Mouse (Mus musculus) liver, embryonic 13.5 days (tissue): ENCODE results near the gene Sptbn4. TPM values are rescaled to one million over a fixed set of nuclear protein-coding genes. Genes with fewer than 3 reads are reported as not detected.
A peak's percentile ranks its signal among the peaks of the same experiment; 100 is the strongest.

Source experiments
- ATAC-seq: fragments of 200-750 bp; cut with Nextera tagmentation; 2 replicates; pipeline ENCODE4 v1.8.0; 2017; ENCODE audit warnings: low read depth, mild to moderate bottlenecking, moderate number of reproducible peaks, moderate library complexity
- DNase-seq: peaks from one replicate; pipeline ENCODE4 v3.0.0; 2022
- H3K27ac ChIP-seq: fragments of 300-500 bp; sonication (generic); 2 replicates; pipeline ENCODE4 v1.5.1; 2015; ENCODE audit warnings: moderate library complexity, mild to moderate bottlenecking, inconsistent platforms
- H3K27me3 ChIP-seq: fragments of 300-500 bp; sonication (generic); 2 replicates; pipeline ENCODE4 v1.6.1; 2015; ENCODE audit warnings: mild to moderate bottlenecking, inconsistent platforms
- H3K36me3 ChIP-seq: fragments of 300-500 bp; sonication (generic); 2 replicates; pipeline ENCODE4 v1.6.1; 2015; ENCODE audit warnings: mild to moderate bottlenecking, inconsistent platforms
- H3K4me1 ChIP-seq: fragments of 300-500 bp; sonication (generic); replicated peaks from 2 replicates; pipeline ENCODE4 v1.6.1; 2015; ENCODE audit warnings: inconsistent platforms
- H3K4me2 ChIP-seq: fragments of 300-500 bp; sonication (generic); 2 replicates; pipeline ENCODE4 v1.6.1; 2015; ENCODE audit warnings: inconsistent platforms, mild to moderate bottlenecking, moderate library complexity
- H3K4me3 ChIP-seq: fragments of 300-500 bp; sonication (generic); replicated peaks from 2 replicates; pipeline ENCODE4 v1.5.1; 2015; ENCODE audit warnings: mild to moderate bottlenecking, inconsistent platforms
- H3K9ac ChIP-seq: fragments of 300-500 bp; sonication (generic); 2 replicates; pipeline ENCODE4 v1.6.1; 2015; ENCODE audit warnings: mild to moderate bottlenecking, inconsistent platforms
- H3K9me3 ChIP-seq: fragments of 300-500 bp; sonication (generic); replicated peaks from 2 replicates; pipeline ENCODE4 v1.6.1; 2016; ENCODE audit warnings: inconsistent platforms
- WGBS: fragments of 180-500 bp; shearing (Covaris S2); methylation state at CpG from one replicate; pipeline ENCODE4 v1.1.7; 2015; ENCODE audit not compliant: insufficient replicate concordance; 5-methylcytosine and 5-hydroxymethylcytosine counted together
- polyA plus RNA-seq: library from polyadenylated mRNA; unstranded; fragments of >200 nt; fragmentation: Nextera tagmentation; extraction: Ambion mirVana; gene quantifications from 2 replicates; pipeline ENCODE4 v1.2.1, GENCODE M21; 2015

The Sptbn4 gene
- polyA plus RNA-seq, 1 experiment from 2014 or later, result 0.10 TPM

DNA sequence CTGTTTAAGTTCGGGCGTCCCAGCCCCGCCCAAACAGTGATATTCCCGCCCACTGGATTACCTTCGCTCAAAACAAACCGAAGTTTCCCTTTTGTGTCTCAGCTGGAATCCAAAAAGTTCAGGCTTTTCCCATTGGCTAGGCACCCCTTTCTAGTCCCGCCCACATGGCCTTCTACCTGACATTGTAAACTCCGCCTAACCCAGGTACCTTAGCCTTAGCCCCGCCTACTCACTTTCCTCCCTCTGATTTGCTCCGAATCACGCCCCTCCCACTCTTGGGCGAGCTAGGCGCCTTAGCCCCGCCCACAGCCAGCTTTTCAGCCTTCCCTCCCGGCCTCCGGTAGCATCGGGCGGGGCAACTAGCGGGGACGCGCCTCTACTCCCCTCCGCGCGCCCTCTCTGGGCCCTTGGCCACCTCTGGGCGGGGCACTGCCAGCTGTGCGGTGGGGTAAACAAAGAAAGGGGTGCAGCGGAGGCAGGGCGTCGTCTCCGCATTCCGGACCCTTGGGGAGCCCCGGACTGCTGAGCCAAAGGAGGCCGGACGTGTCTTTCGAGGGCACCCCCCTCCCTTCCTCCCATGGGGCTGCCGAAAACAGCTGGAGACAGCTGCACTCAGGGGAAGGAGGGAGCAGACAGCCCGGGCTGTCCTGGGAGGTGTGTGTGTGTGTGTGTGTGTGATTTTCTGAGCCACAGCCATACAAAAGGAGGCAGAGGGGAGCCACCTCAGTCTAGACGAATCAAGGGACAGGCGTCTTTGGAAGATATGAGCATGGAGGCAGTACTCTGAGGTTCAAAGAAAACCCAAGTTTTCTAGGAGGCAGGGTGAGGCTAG is 116.6 kb downstream of the Sptbn4 start:
- H3K36me3 ChIP-seq, result no peaks in the 10 kb centered on the region
- WGBS, result under 1% methylated on average over 39 of the region's 39 CpGs

DNA sequence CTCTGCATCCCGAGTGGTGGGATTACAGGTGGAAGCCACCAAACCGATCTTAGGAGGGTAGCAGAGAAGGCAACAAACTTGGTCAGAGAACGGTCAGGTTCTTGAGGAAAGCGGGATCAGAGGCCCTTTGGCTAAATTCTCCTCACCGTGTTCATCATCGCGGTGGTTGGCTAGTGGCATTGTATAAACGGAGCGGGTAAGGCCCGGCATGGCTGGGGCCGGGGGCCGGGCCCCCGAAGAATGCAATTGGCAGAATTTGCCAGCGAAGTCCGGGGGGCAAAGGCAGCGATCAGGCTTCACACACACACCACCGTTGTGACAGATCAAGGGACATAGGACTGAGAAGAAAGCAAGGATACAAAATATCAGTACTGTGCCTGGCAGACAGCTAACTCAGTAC is 117.5 kb downstream of the Sptbn4 start:
- Histone ChIP-seq H3K27me3 (peaks cover 100% of the 10 kb centered on the region), H3K36me3 (no peaks in the 10 kb centered on the region), H3K4me3 (peak overlapping the region; percentile 54), H3K4me1 (peaks cover 58% of the 10 kb centered on the region), H3K27ac (no peak overlapping the region), H3K4me2 (peak overlapping the region; percentile 73), H3K9ac (no peak overlapping the region), H3K9me3 (no peaks in the 10 kb centered on the region)
- ATAC-seq, result no peak
- no peak for DNase-seq
- 13% methylated on average over 17 of the region's 17 CpGs for WGBS

More for the DNA sequence above, 116.6 kb downstream of the Sptbn4 start:
- peaks cover 100% of the 10 kb centered on the region for H3K27me3 ChIP-seq
- peaks cover 59% of the 10 kb centered on the region for H3K4me1 ChIP-seq
- no peak overlapping the region for H3K27ac ChIP-seq
- ATAC-seq (peak; percentile 64), DNase-seq (peak; percentile 88)
- H3K9ac ChIP-seq, result peak overlapping the region; percentile 5; the same call in 1 of the 2 replicates
- peak overlapping the region; percentile 54 for H3K4me3 ChIP-seq
- peak overlapping the region; percentile 73 for H3K4me2 ChIP-seq
- H3K9me3 ChIP-seq, result no peaks in the 10 kb centered on the region

DNA sequence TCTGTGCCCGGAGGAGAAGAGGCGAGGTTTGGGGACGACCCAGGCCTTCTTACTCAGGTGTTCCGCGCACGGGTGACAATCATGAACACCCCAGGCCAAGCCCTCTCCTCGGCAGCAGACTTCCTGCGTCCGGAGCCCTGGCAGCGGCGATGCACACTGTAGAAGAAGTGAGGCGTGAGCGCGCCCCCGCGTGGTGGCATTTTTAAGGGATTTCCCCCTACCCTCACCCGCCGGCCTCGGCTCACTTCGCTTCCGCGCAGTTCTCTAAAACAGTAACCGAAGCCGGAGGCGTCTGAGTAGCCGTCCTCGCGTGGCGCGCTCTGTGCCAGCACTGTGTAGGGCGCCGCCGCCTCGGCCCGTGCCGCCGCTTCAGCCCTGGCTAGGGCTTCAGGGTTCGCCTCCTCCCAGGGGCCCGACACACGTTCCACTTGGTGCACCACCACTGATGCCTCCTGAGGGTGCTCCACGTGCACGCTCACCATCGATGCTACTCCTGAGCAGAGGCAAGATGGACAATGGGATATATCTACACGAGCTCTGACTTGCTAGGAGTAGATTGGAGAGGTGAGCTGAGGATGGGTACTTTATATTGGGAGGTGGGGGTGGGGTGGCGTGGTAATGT is 118.0 kb downstream of the Sptbn4 start:
- peak; percentile 56 for DNase-seq

DNA sequence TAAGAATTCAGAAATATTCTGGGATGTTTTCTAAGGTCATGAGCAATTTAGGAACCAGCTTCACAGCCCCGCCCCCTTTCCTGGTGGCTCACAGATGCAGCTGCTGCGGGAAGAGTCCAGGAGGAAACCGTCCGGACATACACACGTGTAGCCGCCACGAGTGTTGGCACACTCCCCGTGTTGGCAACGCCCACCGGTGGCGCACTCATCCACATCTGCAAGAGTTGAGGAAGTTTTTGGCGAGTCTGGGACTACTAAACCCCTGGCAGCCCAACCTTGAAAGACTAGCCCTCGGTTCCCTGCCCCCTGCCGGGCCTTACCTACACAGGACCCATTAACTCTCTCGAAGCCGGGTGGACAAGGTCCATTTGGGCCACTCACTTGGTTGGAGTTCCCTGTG is 118.8 kb downstream of the Sptbn4 start:
- Histone ChIP-seq H3K9ac (no peak overlapping the region), H3K9me3 (no peaks in the 10 kb centered on the region), H3K4me3 (no peak overlapping the region), H3K4me2 (no peak overlapping the region), H3K36me3 (no peaks in the 10 kb centered on the region), H3K4me1 (peaks cover 49% of the 10 kb centered on the region), H3K27me3 (peaks cover 100% of the 10 kb centered on the region), H3K27ac (no peak overlapping the region)
- ATAC-seq, result no peak
- WGBS, result 24% methylated on average over 16 of the region's 16 CpGs
- no peak for DNase-seq

More for the DNA sequence above, 118.0 kb downstream of the Sptbn4 start:
- H3K27ac ChIP-seq, result no peak overlapping the region
- no peaks in the 10 kb centered on the region for H3K9me3 ChIP-seq
- peaks cover 100% of the 10 kb centered on the region for H3K27me3 ChIP-seq
- 0 out of 2 replicates have a peak, but pooled peaks have one; percentile 25 for ATAC-seq
- WGBS, result 3% methylated on average over 45 of the region's 45 CpGs
- peaks cover 54% of the 10 kb centered on the region for H3K4me1 ChIP-seq
- no peak overlapping the region for H3K9ac ChIP-seq
- H3K4me3 ChIP-seq, result peak overlapping the region; percentile 54
- H3K4me2 ChIP-seq, result peak overlapping the region; percentile 55
- no peaks in the 10 kb centered on the region for H3K36me3 ChIP-seq

DNA sequence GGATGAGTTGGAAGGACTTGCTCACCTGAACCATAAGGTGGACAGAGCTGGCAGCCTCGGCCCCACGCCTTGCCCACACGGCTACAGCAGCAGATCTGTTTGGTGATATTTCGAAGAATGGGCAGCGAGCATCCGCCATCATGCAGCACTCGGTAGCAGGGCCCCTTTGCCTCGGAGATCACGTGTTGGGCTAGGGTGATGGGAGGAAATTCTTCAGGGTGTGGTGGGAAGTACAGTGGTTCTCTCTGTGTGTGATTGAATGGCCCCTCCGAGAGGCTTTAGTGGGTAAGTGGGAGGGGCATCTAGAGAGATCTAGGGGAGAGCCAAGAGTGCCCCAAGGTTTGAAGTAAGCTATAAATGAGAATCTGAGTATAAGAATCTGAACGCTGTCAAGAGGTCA is 119.3 kb downstream of the Sptbn4 start:
- DNase-seq (no peak), ATAC-seq (no peak)
- Histone ChIP-seq H3K36me3 (no peaks in the 10 kb centered on the region), H3K4me2 (no peak overlapping the region), H3K4me3 (no peak overlapping the region), H3K27me3 (peaks cover 100% of the 10 kb centered on the region), H3K4me1 (peaks cover 47% of the 10 kb centered on the region), H3K27ac (no peak overlapping the region), H3K9ac (no peak overlapping the region), H3K9me3 (no peaks in the 10 kb centered on the region)
- WGBS, result 57% methylated on average over 11 of the region's 11 CpGs

DNA sequence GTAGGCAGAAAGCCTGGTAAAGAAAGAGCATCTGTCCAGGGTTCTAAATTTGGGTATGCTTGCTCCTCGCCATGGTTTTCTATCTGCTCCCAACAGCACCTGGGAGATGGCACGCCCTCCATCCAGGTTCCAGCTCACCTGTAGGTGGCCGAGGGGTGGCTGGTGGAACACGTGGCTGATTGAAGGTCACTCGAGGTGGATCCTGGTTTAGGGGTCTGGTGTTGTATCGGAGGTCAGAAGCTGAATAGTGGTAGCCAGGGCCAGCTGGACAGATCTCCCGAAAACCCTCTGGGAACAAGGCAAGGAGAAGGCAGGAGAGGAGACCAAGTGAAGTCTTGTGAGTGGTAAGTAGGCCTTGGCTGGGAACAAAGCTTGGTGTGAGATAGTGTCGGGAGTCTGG is 120.0 kb downstream of the Sptbn4 start:
- Histone ChIP-seq H3K27ac (no peak overlapping the region), H3K27me3 (peaks cover 100% of the 10 kb centered on the region), H3K4me2 (no peak overlapping the region), H3K4me3 (no peak overlapping the region), H3K36me3 (no peaks in the 10 kb centered on the region), H3K9me3 (no peaks in the 10 kb centered on the region), H3K4me1 (peaks cover 41% of the 10 kb centered on the region), H3K9ac (no peak overlapping the region)
- DNase-seq (no peak), ATAC-seq (no peak)
- WGBS, result 76% methylated on average over 8 of the region's 8 CpGs

DNA sequence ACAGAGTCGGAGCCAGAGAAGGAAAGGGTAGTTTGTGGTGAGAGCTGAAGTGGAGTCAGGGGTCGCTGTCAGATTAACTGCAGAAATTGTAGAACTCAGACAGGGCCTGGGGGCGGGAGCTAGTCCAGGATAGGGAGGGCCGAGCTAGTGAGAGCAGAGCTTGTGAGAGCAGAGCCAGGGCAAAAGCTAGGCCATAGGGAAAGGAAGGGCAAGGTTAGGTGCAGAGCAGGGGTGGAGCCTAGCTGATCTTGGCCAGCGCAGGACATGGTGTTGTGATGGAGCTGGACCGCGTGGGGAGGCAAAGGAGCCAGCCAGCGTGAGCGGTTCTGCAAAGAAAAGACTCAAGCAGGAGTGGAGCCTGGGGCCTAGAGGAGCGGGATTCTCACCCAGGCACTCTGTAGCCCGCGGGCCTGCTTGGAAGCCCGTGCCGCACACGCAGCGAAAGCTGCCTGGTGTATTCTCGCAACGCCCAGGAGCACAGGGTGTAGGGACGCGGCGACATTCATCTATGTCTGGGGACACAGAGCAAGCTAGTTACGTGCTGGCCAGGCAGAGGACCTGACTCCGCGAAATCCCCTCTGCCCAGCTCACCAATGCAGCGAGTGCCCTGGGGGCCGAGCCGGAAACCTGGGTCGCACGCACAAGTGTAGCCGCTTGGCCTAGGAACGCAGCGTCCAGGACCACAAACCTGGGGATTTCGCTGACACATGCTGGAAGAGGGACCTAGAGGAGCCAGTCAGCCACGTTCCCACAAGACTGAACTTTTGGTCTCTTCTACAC is 121.2 kb downstream of the Sptbn4 start:
- ATAC-seq, result no peak
- Histone ChIP-seq H3K4me2 (peak overlapping the region; percentile 36; the same call in 1 of the 2 replicates), H3K4me3 (0 out of 2 replicates have a peak overlapping the region, but pooled peaks have one; percentile 20)

DNA sequence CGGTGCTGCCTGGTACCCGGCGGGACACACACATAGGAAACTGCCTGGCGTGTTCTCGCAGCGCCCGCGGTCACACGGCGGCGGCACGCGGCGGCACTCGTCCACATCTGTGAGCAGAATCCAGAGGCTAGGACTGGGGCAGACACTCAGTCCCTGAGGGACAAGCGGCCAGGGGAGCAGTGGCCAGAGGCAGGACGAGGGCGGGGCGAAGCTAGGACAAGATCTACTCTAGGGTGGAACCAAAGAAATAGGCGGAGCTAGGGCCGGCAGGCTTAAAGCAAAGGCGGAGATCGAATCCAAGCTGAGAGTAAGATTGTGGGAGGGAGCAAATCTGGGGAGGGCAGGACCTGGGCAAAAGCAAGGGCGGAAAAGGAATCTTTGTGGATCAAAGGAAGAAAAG is 121.8 kb downstream of the Sptbn4 start:
- no peak for ATAC-seq
- Histone ChIP-seq H3K27me3 (peaks cover 97% of the 10 kb centered on the region), H3K4me2 (peak overlapping the region; percentile 36), H3K9me3 (no peaks in the 10 kb centered on the region), H3K36me3 (no peaks in the 10 kb centered on the region), H3K4me3 (peak overlapping the region; percentile 20), H3K27ac (no peak overlapping the region), H3K4me1 (peaks cover 23% of the 10 kb centered on the region), H3K9ac (no peak overlapping the region)
- 3% methylated on average over 24 of the region's 24 CpGs for WGBS
- no peak for DNase-seq

More for the DNA sequence above, 121.2 kb downstream of the Sptbn4 start:
- H3K9me3 ChIP-seq, result no peaks in the 10 kb centered on the region
- no peak overlapping the region for H3K27ac ChIP-seq
- H3K9ac ChIP-seq, result no peak overlapping the region
- no peaks in the 10 kb centered on the region for H3K36me3 ChIP-seq
- 31% methylated on average over 34 of the region's 34 CpGs for WGBS
- H3K4me1 ChIP-seq, result peaks cover 29% of the 10 kb centered on the region
- DNase-seq, result no peak
- peaks cover 98% of the 10 kb centered on the region for H3K27me3 ChIP-seq

DNA sequence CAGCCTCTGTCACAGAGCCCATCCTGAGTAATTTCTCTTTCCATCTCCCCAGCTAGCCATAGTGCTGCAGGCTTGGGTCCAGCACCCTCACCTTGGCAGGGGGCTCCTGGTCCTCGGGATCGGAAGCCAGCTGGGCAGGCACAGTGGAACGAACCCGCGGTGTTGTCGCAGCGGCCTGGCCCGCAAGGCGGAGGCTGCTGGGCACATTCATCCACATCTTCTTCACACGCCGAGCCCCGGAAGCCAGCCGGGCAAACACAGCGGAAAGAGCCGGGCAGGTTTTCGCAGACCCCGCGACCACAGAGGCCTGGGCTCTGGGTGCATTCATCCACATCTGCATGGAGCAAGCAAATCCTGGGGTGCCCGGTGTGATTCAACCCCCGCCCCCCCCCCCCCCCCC is 122.6 kb downstream of the Sptbn4 start:
- ATAC-seq, result no peak
- no peak for DNase-seq
- WGBS, result 40% methylated on average over 19 of the region's 20 CpGs
- H3K4me1 ChIP-seq, result peaks cover 15% of the 10 kb centered on the region
- H3K4me2 ChIP-seq, result no peak overlapping the region
- no peak overlapping the region for H3K4me3 ChIP-seq
- peaks cover 89% of the 10 kb centered on the region for H3K27me3 ChIP-seq
- H3K9me3 ChIP-seq, result no peaks in the 10 kb centered on the region
- no peak overlapping the region for H3K27ac ChIP-seq
- no peaks in the 10 kb centered on the region for H3K36me3 ChIP-seq
- H3K9ac ChIP-seq, result no peak overlapping the region

DNA sequence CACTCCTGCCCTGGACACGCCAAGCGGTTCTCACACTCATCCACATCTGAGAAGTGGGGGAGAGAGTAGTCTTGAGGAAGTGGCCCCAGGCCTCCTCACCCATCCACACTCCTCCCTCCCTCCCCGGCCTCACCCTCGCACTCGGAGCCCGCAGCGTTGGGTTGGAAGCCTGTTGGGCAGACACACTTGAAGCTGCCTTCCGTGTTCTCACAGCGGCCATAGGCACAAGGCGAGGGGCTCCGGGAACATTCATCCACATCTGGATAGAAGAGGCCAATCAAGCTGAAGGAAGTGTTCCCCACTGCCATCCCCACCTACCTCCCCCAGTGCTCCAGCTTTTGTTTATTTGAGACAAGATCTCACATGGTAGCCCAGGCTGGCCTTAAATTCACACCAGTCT is 123.3 kb downstream of the Sptbn4 start:
- WGBS, result 78% methylated on average over 11 of the region's 11 CpGs
- Histone ChIP-seq H3K9me3 (no peaks in the 10 kb centered on the region), H3K4me2 (no peak overlapping the region), H3K27me3 (peaks cover 82% of the 10 kb centered on the region), H3K9ac (no peak overlapping the region), H3K4me1 (peaks cover 8% of the 10 kb centered on the region), H3K36me3 (no peaks in the 10 kb centered on the region), H3K27ac (no peak overlapping the region), H3K4me3 (no peak overlapping the region)
- ATAC-seq, result no peak
- DNase-seq, result no peak

DNA sequence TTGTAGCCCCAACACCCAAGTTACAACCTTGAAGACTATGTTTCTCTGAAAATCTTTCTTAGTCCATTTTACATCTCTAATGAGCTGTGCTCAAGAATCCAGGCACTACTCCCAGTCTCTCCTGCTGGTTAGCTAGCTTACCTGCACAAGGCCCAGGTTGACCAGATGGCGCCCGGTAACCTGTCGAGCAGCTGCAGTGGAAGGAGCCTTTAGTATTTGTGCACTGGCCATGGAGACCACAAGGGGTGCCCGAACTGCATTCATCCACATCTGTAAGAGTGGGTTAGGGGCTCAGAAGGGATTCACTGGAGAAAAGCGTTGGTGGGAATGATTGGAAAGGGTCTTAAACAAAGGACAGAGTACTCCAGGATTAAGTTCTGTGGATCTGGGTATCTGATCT is 124.5 kb downstream of the Sptbn4 start:
- H3K4me1 ChIP-seq, result 0 out of 2 replicates have a peak, but pooled peaks cover 3% of the 10 kb centered on the region
- no peak overlapping the region for H3K4me3 ChIP-seq
- no peak overlapping the region for H3K9ac ChIP-seq
- H3K27ac ChIP-seq, result no peak overlapping the region
- 74% methylated on average over 5 of the region's 5 CpGs for WGBS
- no peaks in the 10 kb centered on the region for H3K36me3 ChIP-seq
- DNase-seq, result no peak
- ATAC-seq, result no peak
- peaks cover 70% of the 10 kb centered on the region for H3K27me3 ChIP-seq
- no peaks in the 10 kb centered on the region for H3K9me3 ChIP-seq
- H3K4me2 ChIP-seq, result no peak overlapping the region
